Mouse (Mus musculus): Measurements from ENCODE around the gene Zfp853. TPM values are rescaled to one million over a fixed set of nuclear protein-coding genes. Genes with fewer than 3 reads are reported as not detected.

Gene Zfp853
- polyA plus RNA-seq, 1 experiment from 2014 or later = not detected

GRCm38 (mm10) chr5:143314183-143314729 is 20.8 kb upstream of the Zfp853 start:
- no peaks in the 10 kb centered on the region for H3K9me3 ChIP-seq
- no peak for ATAC-seq (ENCODE audit: borderline replicate concordance, extremely low read depth, low FRiP score, low TSS enrichment)
- H3K4me3 ChIP-seq = peak overlapping the region; percentile 82
- H3K36me3 ChIP-seq = peaks cover 62% of the 10 kb centered on the region
- no peaks in the 10 kb centered on the region for H3K27me3 ChIP-seq
- peak overlapping the region; percentile 92 for H3K27ac ChIP-seq
- H3K9ac ChIP-seq = peak overlapping the region; percentile 87
- H3K4me1 ChIP-seq = peaks cover 25% of the 10 kb centered on the region
- H3K4me2 ChIP-seq = peak overlapping the region; percentile 83
- WGBS = 2% methylated on average over 16 of the region's 16 CpGs

GRCm38 (mm10) chr5:143311886-143312285 is 18.5 kb upstream of the Zfp853 start:
- Histone ChIP-seq H3K9me3 (no peaks in the 10 kb centered on the region), H3K27me3 (no peaks in the 10 kb centered on the region), H3K4me2 (no peak overlapping the region), H3K9ac (no peak overlapping the region), H3K4me3 (no peak overlapping the region), H3K4me1 (peaks cover 30% of the 10 kb centered on the region), H3K27ac (no peak overlapping the region), H3K36me3 (peaks cover 66% of the 10 kb centered on the region)
- no peak for ATAC-seq (ENCODE audit: borderline replicate concordance, extremely low read depth, low FRiP score, low TSS enrichment)
- 56% methylated on average over 8 of the region's 8 CpGs for WGBS

GRCm38 (mm10) chr5:143309916-143310315 is 16.5 kb upstream of the Zfp853 start:
- WGBS = 96% methylated on average over 7 of the region's 7 CpGs
- peaks cover 79% of the 10 kb centered on the region for H3K36me3 ChIP-seq
- no peak overlapping the region for H3K9ac ChIP-seq

GRCm38 (mm10) chr5:143308825-143309224 is 15.4 kb upstream of the Zfp853 start:
- H3K4me2 ChIP-seq = no peak overlapping the region
- H3K27me3 ChIP-seq = no peaks in the 10 kb centered on the region
- H3K4me1 ChIP-seq = peaks cover 17% of the 10 kb centered on the region
- H3K4me3 ChIP-seq = no peak overlapping the region
- H3K9ac ChIP-seq = no peak overlapping the region
- no peak overlapping the region for H3K27ac ChIP-seq
- 69% methylated on average over 5 of the region's 5 CpGs for WGBS
- ATAC-seq (ENCODE audit: borderline replicate concordance, extremely low read depth, low FRiP score, low TSS enrichment) = no peak
- H3K36me3 ChIP-seq = peaks cover 87% of the 10 kb centered on the region
- no peaks in the 10 kb centered on the region for H3K9me3 ChIP-seq

More at GRCm38 (mm10) chr5:143309916-143310315, 16.5 kb upstream of the Zfp853 start:
- no peaks in the 10 kb centered on the region for H3K27me3 ChIP-seq
- no peak overlapping the region for H3K4me3 ChIP-seq
- H3K4me1 ChIP-seq = peaks cover 22% of the 10 kb centered on the region
- no peaks in the 10 kb centered on the region for H3K9me3 ChIP-seq
- no peak overlapping the region for H3K4me2 ChIP-seq
- no peak overlapping the region for H3K27ac ChIP-seq
- ATAC-seq (ENCODE audit: borderline replicate concordance, extremely low read depth, low FRiP score, low TSS enrichment) = no peak

- H3K9me3 ChIP-seq = no peaks in the 10 kb centered on the region
- no peak for ATAC-seq (ENCODE audit: borderline replicate concordance, extremely low read depth, low FRiP score, low TSS enrichment)
- 0 out of 2 replicates have a peak, but pooled peaks cover 6% of the 10 kb centered on the region for H3K4me1 ChIP-seq
- no peak overlapping the region for H3K4me3 ChIP-seq
- no peak overlapping the region for H3K4me2 ChIP-seq
- H3K27ac ChIP-seq = no peak overlapping the region
- H3K9ac ChIP-seq = no peak overlapping the region
- WGBS = 86% methylated on average over 7 of the region's 7 CpGs
- peaks cover 94% of the 10 kb centered on the region for H3K36me3 ChIP-seq
- H3K27me3 ChIP-seq = no peaks in the 10 kb centered on the region
Observed at GRCm38 (mm10) chr5:143304251-143304650, 10.8 kb upstream of the Zfp853 start.

- no peaks in the 10 kb centered on the region for H3K27me3 ChIP-seq
- H3K4me1 ChIP-seq = peaks cover 7% of the 10 kb centered on the region; the same call in 1 of the 2 replicates
- no peak overlapping the region for H3K4me3 ChIP-seq
- H3K9ac ChIP-seq = no peak overlapping the region
- H3K4me2 ChIP-seq = no peak overlapping the region
- 58% methylated on average over 8 of the region's 8 CpGs for WGBS
- H3K27ac ChIP-seq = no peak overlapping the region
- no peaks in the 10 kb centered on the region for H3K9me3 ChIP-seq
- peaks cover 70% of the 10 kb centered on the region for H3K36me3 ChIP-seq
- ATAC-seq (ENCODE audit: borderline replicate concordance, extremely low read depth, low FRiP score, low TSS enrichment) = no peak
Observed at GRCm38 (mm10) chr5:143301296-143301695, 7.9 kb upstream of the Zfp853 start.

GRCm38 (mm10) chr5:143299686-143300085 is 6.3 kb upstream of the Zfp853 start:
- no peak for ATAC-seq (ENCODE audit: borderline replicate concordance, extremely low read depth, low FRiP score, low TSS enrichment)
- Histone ChIP-seq H3K36me3 (peaks cover 54% of the 10 kb centered on the region), H3K27ac (no peak overlapping the region), H3K9ac (no peak overlapping the region), H3K4me1 (peaks cover 7% of the 10 kb centered on the region; the same call in 1 of the 2 replicates), H3K27me3 (peaks cover 4% of the 10 kb centered on the region; the same call in 1 of the 2 replicates), H3K4me2 (no peak overlapping the region), H3K4me3 (no peak overlapping the region), H3K9me3 (no peaks in the 10 kb centered on the region)
- WGBS = 85% methylated on average over 4 of the region's 4 CpGs

- peaks cover 44% of the 10 kb centered on the region for H3K36me3 ChIP-seq
- no peak overlapping the region for H3K27ac ChIP-seq
- 82% methylated on average over 7 of the region's 7 CpGs for WGBS
- peaks cover 17% of the 10 kb centered on the region for H3K27me3 ChIP-seq
- H3K4me2 ChIP-seq = no peak overlapping the region
- peaks cover 13% of the 10 kb centered on the region for H3K4me1 ChIP-seq
- ATAC-seq (ENCODE audit: borderline replicate concordance, extremely low read depth, low FRiP score, low TSS enrichment) = no peak
- H3K9me3 ChIP-seq = no peaks in the 10 kb centered on the region
- H3K9ac ChIP-seq = no peak overlapping the region
- H3K4me3 ChIP-seq = no peak overlapping the region
Observed at GRCm38 (mm10) chr5:143298391-143298790, 5.0 kb upstream of the Zfp853 start.

GRCm38 (mm10) chr5:143297986-143298385 is 4.6 kb upstream of the Zfp853 start:
- Histone ChIP-seq H3K27me3 (peaks cover 21% of the 10 kb centered on the region), H3K9me3 (no peaks in the 10 kb centered on the region), H3K4me1 (peaks cover 17% of the 10 kb centered on the region), H3K9ac (no peak overlapping the region), H3K27ac (no peak overlapping the region), H3K4me3 (no peak overlapping the region), H3K4me2 (no peak overlapping the region), H3K36me3 (peaks cover 40% of the 10 kb centered on the region)
- ATAC-seq (ENCODE audit: borderline replicate concordance, extremely low read depth, low FRiP score, low TSS enrichment) = peak; percentile 69
- 61% methylated on average over 9 of the region's 9 CpGs for WGBS

- H3K9ac ChIP-seq = no peak overlapping the region
- H3K4me2 ChIP-seq = no peak overlapping the region
- H3K36me3 ChIP-seq = peaks cover 16% of the 10 kb centered on the region
- peaks cover 48% of the 10 kb centered on the region for H3K27me3 ChIP-seq
- 80% methylated on average over 2 of the region's 2 CpGs for WGBS
- no peak overlapping the region for H3K4me3 ChIP-seq
- H3K4me1 ChIP-seq = peaks cover 21% of the 10 kb centered on the region
- H3K27ac ChIP-seq = no peak overlapping the region
- no peaks in the 10 kb centered on the region for H3K9me3 ChIP-seq
- ATAC-seq (ENCODE audit: borderline replicate concordance, extremely low read depth, low FRiP score, low TSS enrichment) = no peak
Observed at GRCm38 (mm10) chr5:143295330-143295729, 1.9 kb upstream of the Zfp853 start.

GRCm38 (mm10) chr5:143294862-143295261 is 1.4 kb upstream of the Zfp853 start:
- peaks cover 52% of the 10 kb centered on the region for H3K27me3 ChIP-seq
- H3K27ac ChIP-seq = no peak overlapping the region
- no peak overlapping the region for H3K4me3 ChIP-seq
- H3K4me2 ChIP-seq = no peak overlapping the region
- WGBS = 87% methylated on average over 3 of the region's 3 CpGs
- H3K9ac ChIP-seq = no peak overlapping the region
- H3K9me3 ChIP-seq = no peaks in the 10 kb centered on the region
- peaks cover 12% of the 10 kb centered on the region for H3K36me3 ChIP-seq
- peaks cover 21% of the 10 kb centered on the region for H3K4me1 ChIP-seq
- no peak for ATAC-seq (ENCODE audit: borderline replicate concordance, extremely low read depth, low FRiP score, low TSS enrichment)

GRCm38 (mm10) chr5:143292879-143293278 is 544 bp downstream of the Zfp853 start:
- H3K4me1 ChIP-seq = peaks cover 24% of the 10 kb centered on the region
- H3K9me3 ChIP-seq = no peaks in the 10 kb centered on the region
- H3K27ac ChIP-seq = no peak overlapping the region
- H3K9ac ChIP-seq = peak overlapping the region; percentile 32
- peaks cover 72% of the 10 kb centered on the region for H3K27me3 ChIP-seq
- H3K36me3 ChIP-seq = no peaks in the 10 kb centered on the region
- peak overlapping the region; percentile 41 for H3K4me3 ChIP-seq
- peak overlapping the region; percentile 89 for H3K4me2 ChIP-seq
- WGBS = 1% methylated on average over 19 of the region's 19 CpGs
- no peak for ATAC-seq (ENCODE audit: borderline replicate concordance, extremely low read depth, low FRiP score, low TSS enrichment)

All from lung, embryonic 15.5 days (tissue).